Mouse (Mus musculus) small intestine, adult 2 months (tissue): ENCODE results near the gene Pum2.

Source experiments
- CTCF ChIP-seq: fragments of 200-500 bp; IDR thresholded peaks from 2 replicates; pipeline ENCODE4 v1.5.1; 2012; ENCODE audit warnings: low read depth, mild to moderate bottlenecking, control low read depth, inconsistent platforms, low read length, moderate library complexity, mixed read lengths; ENCODE audit not compliant: insufficient replicate concordance, insufficient read length; ENCODE audit errors: extremely low read depth
- POLR2A ChIP-seq: fragments of 200-500 bp; IDR thresholded peaks from 2 replicates; pipeline ENCODE4 v1.6.1; 2012; ENCODE audit warnings: low read depth, mild to moderate bottlenecking, control low read depth, inconsistent platforms, low read length, moderate library complexity

GRCm38 (mm10) chr12:8797936-8798335 is 124.0 kb downstream of the Pum2 start:
- TF ChIP-seq POLR2A (no peak), CTCF (no peak)
